Mouse (Mus musculus): ENCODE measurements at regions not wholly inside any gene's neighbourhood (a gene's known extent, or its start where the extent isn't known, plus 50 kb on each side); places are given as distances from the start of the nearest gene placed in this dataset.

- DNase-seq, result no peak
- intact Hi-C loops (cut with DNase I), result no loop called here
Measured at GRCm38 (mm10) chr5:100213901-100214300, 54.3 kb upstream of the Tmem150c start.

GRCm38 (mm10) chr5:100210708-100211107, 51.1 kb upstream of the Tmem150c start:
- DNase-seq, result no peak
- intact Hi-C loops (cut with DNase I), result no loop called here

Measured in heart, postnatal 14 days (tissue).